Mouse (Mus musculus): ENCODE measurements around the gene Epha2.

The Epha2 gene

GRCm38 (mm10) chr4:141274485-141275341 lies 26.3 kb upstream of the Epha2 start:
- TF ChIP-seq CTCF (conservative IDR thresholded peaks at IDR 0.05; ENCODE audit: low read length) = no peak
- TF ChIP-seq POU5F1 (IDR thresholded peaks at IDR 0.05; ENCODE audit: borderline replicate concordance, low read length) = no peak
- TF ChIP-seq NANOG (IDR thresholded peaks at IDR 0.05; ENCODE audit: borderline replicate concordance, low read length) = no peak
- H3K9me3 ChIP-seq (ENCODE audit: low read length) = no peaks in the 10 kb centered on the region
- H3K4me3 ChIP-seq (replicated peaks; ENCODE audit: low read length) = peak overlapping the region; percentile 57
- H3K4me1 ChIP-seq (replicated peaks; ENCODE audit: low read depth, low read length) = peaks cover 90% of the 10 kb centered on the region
- H3K27me3 ChIP-seq (ENCODE audit: insufficient read depth, low read length) = no peaks in the 10 kb centered on the region
- H3K36me3 ChIP-seq (ENCODE audit: insufficient read depth, low read length) = no peaks in the 10 kb centered on the region

- Histone ChIP-seq H3K4me1 (replicated peaks; ENCODE audit: low read depth, low read length) (peaks cover 92% of the 10 kb centered on the region), H3K4me3 (replicated peaks; ENCODE audit: low read length) (peak overlapping the region; percentile 59), H3K36me3 (ENCODE audit: insufficient read depth, low read length) (no peaks in the 10 kb centered on the region), H3K27me3 (ENCODE audit: insufficient read depth, low read length) (no peaks in the 10 kb centered on the region), H3K9me3 (ENCODE audit: low read length) (no peaks in the 10 kb centered on the region)
- TF ChIP-seq CTCF (conservative IDR thresholded peaks at IDR 0.05; ENCODE audit: low read length) (no peak), POU5F1 (IDR thresholded peaks at IDR 0.05; ENCODE audit: borderline replicate concordance, low read length) (no peak), NANOG (IDR thresholded peaks at IDR 0.05; ENCODE audit: borderline replicate concordance, low read length) (no peak)
These were observed 23.9 kb upstream of the Epha2 start for GRCm38 (mm10) chr4:141277157-141277556.

- TF ChIP-seq CTCF (conservative IDR thresholded peaks at IDR 0.05; ENCODE audit: low read length) (no peak), POU5F1 (IDR thresholded peaks at IDR 0.05; ENCODE audit: borderline replicate concordance, low read length) (no peak), NANOG (IDR thresholded peaks at IDR 0.05; ENCODE audit: borderline replicate concordance, low read length) (no peak)
- no peaks in the 10 kb centered on the region for H3K36me3 ChIP-seq (ENCODE audit: insufficient read depth, low read length)
- no peaks in the 10 kb centered on the region for H3K9me3 ChIP-seq (ENCODE audit: low read length)
- no peaks in the 10 kb centered on the region for H3K27me3 ChIP-seq (ENCODE audit: insufficient read depth, low read length)
- peaks cover 86% of the 10 kb centered on the region for H3K4me1 ChIP-seq (replicated peaks; ENCODE audit: low read depth, low read length)
- H3K4me3 ChIP-seq (replicated peaks; ENCODE audit: low read length) = peak overlapping the region; percentile 59
These were observed 22.9 kb upstream of the Epha2 start for GRCm38 (mm10) chr4:141278154-141278553.

GRCm38 (mm10) chr4:141279327-141279726 lies 21.7 kb upstream of the Epha2 start:
- Histone ChIP-seq H3K4me3 (replicated peaks; ENCODE audit: low read length) (peak overlapping the region; percentile 59), H3K9me3 (ENCODE audit: low read length) (no peaks in the 10 kb centered on the region), H3K36me3 (ENCODE audit: insufficient read depth, low read length) (no peaks in the 10 kb centered on the region), H3K4me1 (replicated peaks; ENCODE audit: low read depth, low read length) (peaks cover 83% of the 10 kb centered on the region), H3K27me3 (ENCODE audit: insufficient read depth, low read length) (no peaks in the 10 kb centered on the region)
- TF ChIP-seq NANOG (IDR thresholded peaks at IDR 0.05; ENCODE audit: borderline replicate concordance, low read length) (no peak), CTCF (conservative IDR thresholded peaks at IDR 0.05; ENCODE audit: low read length) (no peak), POU5F1 (IDR thresholded peaks at IDR 0.05; ENCODE audit: borderline replicate concordance, low read length) (no peak)

- Histone ChIP-seq H3K27me3 (ENCODE audit: insufficient read depth, low read length) (no peaks in the 10 kb centered on the region), H3K4me1 (replicated peaks; ENCODE audit: low read depth, low read length) (peaks cover 79% of the 10 kb centered on the region), H3K4me3 (replicated peaks; ENCODE audit: low read length) (peak overlapping the region; percentile 59), H3K9me3 (ENCODE audit: low read length) (no peaks in the 10 kb centered on the region), H3K36me3 (ENCODE audit: insufficient read depth, low read length) (no peaks in the 10 kb centered on the region)
- TF ChIP-seq POU5F1 (IDR thresholded peaks at IDR 0.05; ENCODE audit: borderline replicate concordance, low read length) = no peak
- no peak for TF ChIP-seq CTCF (conservative IDR thresholded peaks at IDR 0.05; ENCODE audit: low read length)
- TF ChIP-seq NANOG (IDR thresholded peaks at IDR 0.05; ENCODE audit: borderline replicate concordance, low read length) = no peak
These were observed 21.3 kb upstream of the Epha2 start for GRCm38 (mm10) chr4:141279783-141280182.

- Histone ChIP-seq H3K4me3 (replicated peaks; ENCODE audit: low read length) (no peak overlapping the region), H3K27me3 (ENCODE audit: insufficient read depth, low read length) (no peaks in the 10 kb centered on the region), H3K9me3 (ENCODE audit: low read length) (no peaks in the 10 kb centered on the region), H3K36me3 (ENCODE audit: insufficient read depth, low read length) (no peaks in the 10 kb centered on the region), H3K4me1 (replicated peaks; ENCODE audit: low read depth, low read length) (peaks cover 75% of the 10 kb centered on the region)
- no peak for TF ChIP-seq NANOG (IDR thresholded peaks at IDR 0.05; ENCODE audit: borderline replicate concordance, low read length)
- TF ChIP-seq POU5F1 (IDR thresholded peaks at IDR 0.05; ENCODE audit: borderline replicate concordance, low read length) = no peak
- TF ChIP-seq CTCF (conservative IDR thresholded peaks at IDR 0.05; ENCODE audit: low read length) = no peak
These were observed 20.6 kb upstream of the Epha2 start for GRCm38 (mm10) chr4:141280471-141280870.

- Histone ChIP-seq H3K27me3 (ENCODE audit: insufficient read depth, low read length) (no peaks in the 10 kb centered on the region), H3K36me3 (ENCODE audit: insufficient read depth, low read length) (no peaks in the 10 kb centered on the region), H3K9me3 (ENCODE audit: low read length) (no peaks in the 10 kb centered on the region), H3K4me1 (replicated peaks; ENCODE audit: low read depth, low read length) (peaks cover 74% of the 10 kb centered on the region), H3K4me3 (replicated peaks; ENCODE audit: low read length) (no peak overlapping the region)
- TF ChIP-seq CTCF (conservative IDR thresholded peaks at IDR 0.05; ENCODE audit: low read length) = no peak
- no peak for TF ChIP-seq NANOG (IDR thresholded peaks at IDR 0.05; ENCODE audit: borderline replicate concordance, low read length)
- TF ChIP-seq POU5F1 (IDR thresholded peaks at IDR 0.05; ENCODE audit: borderline replicate concordance, low read length) = no peak
These were observed 19.9 kb upstream of the Epha2 start for GRCm38 (mm10) chr4:141281153-141281552.

- no peak for TF ChIP-seq NANOG (IDR thresholded peaks at IDR 0.05; ENCODE audit: borderline replicate concordance, low read length)
- TF ChIP-seq CTCF (conservative IDR thresholded peaks at IDR 0.05; ENCODE audit: low read length) = no peak
- no peak for TF ChIP-seq POU5F1 (IDR thresholded peaks at IDR 0.05; ENCODE audit: borderline replicate concordance, low read length)
- Histone ChIP-seq H3K27me3 (ENCODE audit: insufficient read depth, low read length) (no peaks in the 10 kb centered on the region), H3K4me3 (replicated peaks; ENCODE audit: low read length) (no peak overlapping the region), H3K4me1 (replicated peaks; ENCODE audit: low read depth, low read length) (peaks cover 73% of the 10 kb centered on the region), H3K36me3 (ENCODE audit: insufficient read depth, low read length) (no peaks in the 10 kb centered on the region), H3K9me3 (ENCODE audit: low read length) (no peaks in the 10 kb centered on the region)
These were observed 19.5 kb upstream of the Epha2 start for GRCm38 (mm10) chr4:141281578-141281977.
